Mouse (Mus musculus) heart, adult 2 months (tissue): ENCODE results near the gene Pitpnc1.

Experiments
- CTCF ChIP-seq: fragments of 200-600 bp; IDR thresholded peaks from 2 replicates; pipeline ENCODE4 v1.8.1; 2022; ENCODE audit warnings: antibody characterized with exemption, mild to moderate bottlenecking, moderate library complexity
- EP300 ChIP-seq: fragments of 200-500 bp; IDR thresholded peaks from 2 replicates; pipeline ENCODE4 v1.6.1; 2011; ENCODE audit warnings: low read depth, low read length, control low read depth; ENCODE audit not compliant: insufficient read depth
- POLR2A ChIP-seq: fragments of 200-500 bp; IDR thresholded peaks from 2 replicates; pipeline ENCODE4 v1.6.1; 2011; ENCODE audit warnings: mild to moderate bottlenecking, low read depth, low read length, control low read depth; ENCODE audit not compliant: insufficient read depth

- TF ChIP-seq CTCF = peak; percentile 99
- TF ChIP-seq POLR2A = peak; percentile 34; the same call in 1 of the 2 replicates
- no peak for TF ChIP-seq EP300
Observed at GRCm38 (mm10) chr11:107469031-107469522, 1.4 kb downstream of the Pitpnc1 start.
